Mouse (Mus musculus): Measurements from ENCODE around the gene Rnf6. TPM values are rescaled to one million over a fixed set of nuclear protein-coding genes. Genes with fewer than 3 reads are reported as not detected.
A peak's percentile ranks its signal among the peaks of the same experiment; 100 is the strongest.

The Rnf6 gene
- total and polyA plus RNA-seq, 3 experiments, result 15.6 to 43.1 (median 40.6) TPM

- Histone ChIP-seq H3K27me3 (ENCODE audit: control insufficient read depth, insufficient read depth, low read length) (no peaks in the 10 kb centered on the region), H3K36me3 (ENCODE audit: control insufficient read depth, insufficient read depth, low read length) (no peaks in the 10 kb centered on the region), H3K79me2 (replicated peaks; ENCODE audit: control insufficient read depth, insufficient read depth, low read length) (no peaks in the 10 kb centered on the region; the same call in 1 of the 2 replicates), H3K4me3 (no peak overlapping the region), H3K9ac (ENCODE audit: low read depth, low read length) (no peak overlapping the region), H3K4me1 (ENCODE audit: control insufficient read depth, insufficient read depth, low read length) (no peaks in the 10 kb centered on the region), H3K27ac (no peak overlapping the region)
- TF ChIP-seq EP300 (IDR thresholded peaks at IDR 0.05; ENCODE audit: insufficient read depth, low read depth, low read length) (no peak), CTCF (IDR thresholded peaks at IDR 0.05) (no peak), POLR2A (IDR thresholded peaks at IDR 0.05; ENCODE audit: insufficient read depth, low read depth, low read length) (no peak)
- DNase-seq, result no peak
- intact Hi-C loops (cut with DNase I), result no loop called here
- 60% methylated on average over 2 of the region's 2 CpGs for WGBS
Observed at GRCm38 (mm10) chr5:146203921-146204320, 17.4 kb downstream of the Rnf6 start.

DNA sequence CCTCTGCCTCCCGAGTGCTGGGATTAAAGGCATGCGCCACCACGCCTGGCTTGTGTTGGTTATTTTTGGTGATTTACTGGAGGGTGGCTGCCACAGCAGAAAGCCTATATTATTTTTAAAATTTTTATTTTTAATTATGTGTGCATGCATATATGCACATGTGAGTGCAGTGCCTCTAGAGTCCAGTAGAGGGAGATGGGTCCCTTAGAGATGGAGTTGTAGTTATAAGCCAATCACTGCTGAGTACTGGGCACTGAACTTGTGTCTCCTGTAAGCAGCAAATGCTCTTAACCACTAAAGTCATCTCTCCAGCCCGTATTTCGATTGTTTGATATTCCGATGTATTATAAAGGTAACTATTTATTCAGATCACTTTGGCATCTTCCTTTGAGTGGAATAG lies 20.8 kb downstream of the Rnf6 start:
- Histone ChIP-seq H3K27me3 (ENCODE audit: control insufficient read depth, insufficient read depth, low read length) (no peaks in the 10 kb centered on the region), H3K4me1 (ENCODE audit: control insufficient read depth, insufficient read depth, low read length) (no peaks in the 10 kb centered on the region), H3K9ac (ENCODE audit: low read depth, low read length) (no peak overlapping the region), H3K79me2 (replicated peaks; ENCODE audit: control insufficient read depth, insufficient read depth, low read length) (no peaks in the 10 kb centered on the region), H3K36me3 (ENCODE audit: control insufficient read depth, insufficient read depth, low read length) (no peaks in the 10 kb centered on the region), H3K4me3 (no peak overlapping the region), H3K27ac (no peak overlapping the region)
- WGBS, result 98% methylated on average over 6 of the region's 6 CpGs
- TF ChIP-seq CTCF (IDR thresholded peaks at IDR 0.05), result peak; percentile 43
- TF ChIP-seq EP300 (IDR thresholded peaks at IDR 0.05; ENCODE audit: insufficient read depth, low read depth, low read length), result no peak
- TF ChIP-seq POLR2A (IDR thresholded peaks at IDR 0.05; ENCODE audit: insufficient read depth, low read depth, low read length), result no peak
- intact Hi-C loops (cut with DNase I), result no loop called here
- no peak for DNase-seq

GRCm38 (mm10) chr5:146199540-146199939 lies 21.8 kb downstream of the Rnf6 start:
- no peak overlapping the region for H3K27ac ChIP-seq
- H3K79me2 ChIP-seq (replicated peaks; ENCODE audit: control insufficient read depth, insufficient read depth, low read length), result no peaks in the 10 kb centered on the region
- H3K4me3 ChIP-seq, result no peak overlapping the region
- intact Hi-C loops (cut with DNase I), result no loop called here
- no peak for DNase-seq
- no peaks in the 10 kb centered on the region for H3K4me1 ChIP-seq (ENCODE audit: control insufficient read depth, insufficient read depth, low read length)
- TF ChIP-seq EP300 (IDR thresholded peaks at IDR 0.05; ENCODE audit: insufficient read depth, low read depth, low read length) (no peak), POLR2A (IDR thresholded peaks at IDR 0.05; ENCODE audit: insufficient read depth, low read depth, low read length) (no peak), CTCF (IDR thresholded peaks at IDR 0.05) (0 out of 2 replicates have a peak, but pooled peaks have one; percentile 11)
- no peak overlapping the region for H3K9ac ChIP-seq (ENCODE audit: low read depth, low read length)
- no peaks in the 10 kb centered on the region for H3K36me3 ChIP-seq (ENCODE audit: control insufficient read depth, insufficient read depth, low read length)
- 61% methylated on average over 2 of the region's 2 CpGs for WGBS
- no peaks in the 10 kb centered on the region for H3K27me3 ChIP-seq (ENCODE audit: control insufficient read depth, insufficient read depth, low read length)

GRCm38 (mm10) chr5:146199073-146199472 lies 22.3 kb downstream of the Rnf6 start:
- no peak overlapping the region for H3K9ac ChIP-seq (ENCODE audit: low read depth, low read length)
- TF ChIP-seq POLR2A (IDR thresholded peaks at IDR 0.05; ENCODE audit: insufficient read depth, low read depth, low read length) (no peak), CTCF (IDR thresholded peaks at IDR 0.05) (no peak), EP300 (IDR thresholded peaks at IDR 0.05; ENCODE audit: insufficient read depth, low read depth, low read length) (no peak)
- no peaks in the 10 kb centered on the region for H3K27me3 ChIP-seq (ENCODE audit: control insufficient read depth, insufficient read depth, low read length)
- intact Hi-C loops (cut with DNase I), result no loop called here
- no peaks in the 10 kb centered on the region for H3K36me3 ChIP-seq (ENCODE audit: control insufficient read depth, insufficient read depth, low read length)
- H3K27ac ChIP-seq, result no peak overlapping the region
- DNase-seq, result no peak
- H3K79me2 ChIP-seq (replicated peaks; ENCODE audit: control insufficient read depth, insufficient read depth, low read length), result no peaks in the 10 kb centered on the region
- no peaks in the 10 kb centered on the region for H3K4me1 ChIP-seq (ENCODE audit: control insufficient read depth, insufficient read depth, low read length)
- H3K4me3 ChIP-seq, result no peak overlapping the region

DNA sequence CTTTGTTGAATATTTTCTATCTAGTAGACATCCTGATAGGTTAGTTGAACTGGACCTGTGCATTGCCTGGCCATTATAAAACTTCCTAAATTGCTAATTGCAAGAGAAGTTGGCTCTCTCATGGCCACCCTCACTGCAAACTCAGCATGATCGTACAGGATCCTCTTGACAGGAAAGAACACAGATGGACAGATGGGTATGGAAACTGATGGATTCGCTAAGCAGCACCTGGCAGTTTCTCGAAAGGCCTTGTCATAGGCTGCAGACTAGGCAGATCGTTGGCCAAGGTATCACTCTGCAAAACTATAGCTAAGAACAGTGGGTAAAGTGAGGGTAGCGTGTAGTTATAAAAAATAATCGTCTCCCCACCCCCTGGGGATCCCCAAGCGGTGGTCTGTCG lies 28.0 kb downstream of the Rnf6 start:
- TF ChIP-seq EP300 (IDR thresholded peaks at IDR 0.05; ENCODE audit: insufficient read depth, low read depth, low read length), result no peak
- TF ChIP-seq POLR2A (IDR thresholded peaks at IDR 0.05; ENCODE audit: insufficient read depth, low read depth, low read length), result no peak
- no peak for TF ChIP-seq CTCF (IDR thresholded peaks at IDR 0.05)
- no peak overlapping the region for H3K4me3 ChIP-seq
- no peak overlapping the region for H3K9ac ChIP-seq (ENCODE audit: low read depth, low read length)
- H3K4me1 ChIP-seq (ENCODE audit: control insufficient read depth, insufficient read depth, low read length), result no peaks in the 10 kb centered on the region
- intact Hi-C loops (cut with DNase I), result no loop called here
- no peak overlapping the region for H3K27ac ChIP-seq
- H3K79me2 ChIP-seq (replicated peaks; ENCODE audit: control insufficient read depth, insufficient read depth, low read length), result no peaks in the 10 kb centered on the region
- H3K36me3 ChIP-seq (ENCODE audit: control insufficient read depth, insufficient read depth, low read length), result no peaks in the 10 kb centered on the region
- 81% methylated on average over 8 of the region's 8 CpGs for WGBS
- H3K27me3 ChIP-seq (ENCODE audit: control insufficient read depth, insufficient read depth, low read length), result no peaks in the 10 kb centered on the region
- DNase-seq, result no peak

- intact Hi-C loops (cut with DNase I), result no loop called here
- TF ChIP-seq CTCF (IDR thresholded peaks at IDR 0.05), result no peak
- no peak for TF ChIP-seq POLR2A (IDR thresholded peaks at IDR 0.05; ENCODE audit: insufficient read depth, low read depth, low read length)
- no peak for TF ChIP-seq EP300 (IDR thresholded peaks at IDR 0.05; ENCODE audit: insufficient read depth, low read depth, low read length)
- H3K9ac ChIP-seq (ENCODE audit: low read depth, low read length), result no peak overlapping the region
- H3K4me3 ChIP-seq, result no peak overlapping the region
- DNase-seq, result no peak
- H3K36me3 ChIP-seq (ENCODE audit: control insufficient read depth, insufficient read depth, low read length), result no peaks in the 10 kb centered on the region
- no peak overlapping the region for H3K27ac ChIP-seq
- 42% methylated on average over 3 of the region's 3 CpGs for WGBS
- no peaks in the 10 kb centered on the region for H3K4me1 ChIP-seq (ENCODE audit: control insufficient read depth, insufficient read depth, low read length)
- H3K27me3 ChIP-seq (ENCODE audit: control insufficient read depth, insufficient read depth, low read length), result no peaks in the 10 kb centered on the region
- no peaks in the 10 kb centered on the region for H3K79me2 ChIP-seq (replicated peaks; ENCODE audit: control insufficient read depth, insufficient read depth, low read length)
Observed at GRCm38 (mm10) chr5:146190501-146191269, 30.7 kb downstream of the Rnf6 start.
